Mouse (Mus musculus): Measurements from ENCODE around the gene Tppp3.

DNA sequence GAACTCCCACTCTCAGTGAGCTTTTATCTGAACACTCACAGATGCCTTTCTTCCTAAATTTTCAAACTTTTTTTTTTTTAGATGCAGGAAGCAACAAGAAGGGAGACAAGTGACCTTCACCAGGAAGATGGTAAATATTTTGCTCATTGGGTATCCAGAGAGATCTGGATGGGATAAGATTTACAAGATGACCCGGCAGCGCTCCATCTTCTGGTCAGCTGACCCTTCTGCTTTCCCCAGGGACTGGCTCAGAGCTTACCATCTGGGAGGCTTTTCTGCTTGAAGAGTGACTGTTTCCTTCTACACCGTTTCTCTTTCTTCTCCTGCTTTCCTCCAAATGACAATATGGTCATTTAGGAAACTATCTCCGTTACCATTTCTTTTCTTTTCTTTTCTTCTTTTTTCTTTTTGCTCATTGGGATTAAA is 25.2 kb downstream of the Tppp3 start:
- TF ChIP-seq POLR2A (IDR thresholded peaks at IDR 0.05; ENCODE audit: extremely low read depth, insufficient read depth, low read length) = no peak
- no peak for TF ChIP-seq CTCF (IDR thresholded peaks at IDR 0.05; ENCODE audit: low read depth, low read length)

All from liver, adult 2 months (tissue).